18 mouse cellular contexts compared by ENCODE assay signal in the genomic region with DNA sequence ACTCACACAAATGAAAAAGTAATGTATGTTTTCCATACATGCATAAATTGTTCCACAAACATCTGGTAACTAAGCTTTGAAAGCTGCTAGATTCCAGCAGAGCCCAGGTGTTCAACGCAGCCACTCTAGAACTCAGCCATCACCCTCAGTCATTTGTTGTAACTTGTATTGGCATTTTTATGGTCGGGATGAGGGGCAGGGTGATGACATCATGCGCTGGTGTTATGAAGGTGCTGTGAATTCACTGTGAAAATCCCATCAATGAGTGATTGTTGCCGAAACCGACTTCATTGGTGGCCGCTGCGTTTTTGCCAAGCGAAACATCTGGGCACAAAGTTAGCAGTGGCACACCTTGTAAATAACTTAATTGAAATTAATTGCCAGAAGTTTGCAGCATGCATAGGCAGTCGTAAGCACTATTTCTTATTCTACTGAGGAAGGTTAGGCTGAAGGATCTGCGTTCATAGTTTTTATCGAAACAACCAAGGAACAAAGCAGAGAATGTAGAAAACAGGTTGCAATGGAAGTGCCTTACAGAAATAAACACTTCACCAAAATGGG.
"Had no signal": no experiment of that assay in that cellular context is flagged by ENCODE, and none has a peak within 500 bp of the region (broad histone marks: within the 10 kb centered on the region; RNA-seq: fewer than 3 reads in every experiment).

No protein-coding gene starts in this region.

- H3K4me3 ChIP-seq: megakaryocyte, embryonic 14.5 days had no signal

- H3K9ac ChIP-seq: liver, embryonic 14.5 days; liver, postnatal 0 days; lung, embryonic 14.5 days had no signal

- H3K4me1 ChIP-seq: megakaryocyte, embryonic 14.5 days had no signal

- H3K27ac ChIP-seq: kidney, postnatal 0 days; liver, embryonic 14.5 days; stomach, postnatal 0 days had no signal

- DNase-seq: kidney, adult 2 months; kidney, postnatal 25 days; layer of hippocampus, postnatal 36 days; left cerebral cortex, postnatal 4 days; liver, postnatal 0 days; lung, embryonic 14.5 days; midbrain, embryonic 14.5 days; right cerebral cortex, postnatal 14 days; right cerebral cortex, postnatal 4 days; thymus, adult 2 months; thymus, postnatal 4 days had no signal

- H3K4me2 ChIP-seq: lung, embryonic 14.5 days; midbrain, embryonic 11.5 days had no signal

- ATAC-seq: intestine, postnatal 0 days; liver, postnatal 0 days; lung, postnatal 0 days had no signal
